Mouse (Mus musculus): ENCODE data around the gene Smim20. TPM values are rescaled to one million over a fixed set of nuclear protein-coding genes. Genes with fewer than 3 reads are reported as not detected.

Smim20 gene
- total RNA-seq, 2 experiments from 2014 or later = 31.1 to 33.2 TPM

Other genes starting within 250 kb of the Smim20 start
- under 1 TPM in 1 of 2 experiments, not detected in 1; 0.40 TPM for gene Slc34a2, start 229.0 kb upstream of the Smim20 start, total RNA-seq (2021)
- gene Sel1l3, start 53.2 kb upstream of the Smim20 start, total RNA-seq (2021) = 10 to 100 TPM; 78.7 to 95.4 TPM
- 10 to 100 TPM; 25.0 to 26.7 TPM for gene Rbpj, start 199.1 kb downstream of the Smim20 start, total RNA-seq (2021)